Mouse (Mus musculus) brain, embryonic 18.5 days (tissue): Measurements from ENCODE around the gene Supt7l.

Experiments
- DNase-seq: peaks from one replicate; pipeline ENCODE4 v3.0.0-alpha.2; 2012; ENCODE audit warnings: low read depth, low spot score

Gene Supt7l

GRCm38 (mm10) chr5:31492031-31492430 is 35.6 kb downstream of the Supt7l start:
- no peak for DNase-seq

- DNase-seq = no peak
These were observed 38.4 kb downstream of the Supt7l start for GRCm38 (mm10) chr5:31489116-31489769.

- no peak for DNase-seq
These were observed 39.7 kb downstream of the Supt7l start for GRCm38 (mm10) chr5:31487889-31488288.

GRCm38 (mm10) chr5:31485440-31485839 is 42.2 kb downstream of the Supt7l start, which contains the start of gene 4930548H24Rik:
TSS of gene 4930548H24Rik (plus strand) at chr5:31485740.
- no peak for DNase-seq

- no peak for DNase-seq
These were observed 47.1 kb downstream of the Supt7l start for GRCm38 (mm10) chr5:31480536-31480935.

GRCm38 (mm10) chr5:31470334-31470733 is 57.3 kb downstream of the Supt7l start:
- DNase-seq = no peak

- no peak for DNase-seq
These were observed 57.9 kb downstream of the Supt7l start for GRCm38 (mm10) chr5:31469711-31470110.

- DNase-seq = no peak
These were observed 59.8 kb downstream of the Supt7l start for GRCm38 (mm10) chr5:31467798-31468197.
